Mouse (Mus musculus) small intestine, adult 2 months (tissue): ENCODE measurements around the gene Slc25a38.

Experiments
- CTCF ChIP-seq: fragments of 200-500 bp; IDR thresholded peaks from 2 replicates; pipeline ENCODE4 v1.5.1; 2012; ENCODE audit warnings: low read depth, mild to moderate bottlenecking, control low read depth, inconsistent platforms, low read length, moderate library complexity, mixed read lengths; ENCODE audit not compliant: insufficient replicate concordance, insufficient read length; ENCODE audit errors: extremely low read depth
- POLR2A ChIP-seq: fragments of 200-500 bp; IDR thresholded peaks from 2 replicates; pipeline ENCODE4 v1.6.1; 2012; ENCODE audit warnings: low read depth, mild to moderate bottlenecking, control low read depth, inconsistent platforms, low read length, moderate library complexity

DNA sequence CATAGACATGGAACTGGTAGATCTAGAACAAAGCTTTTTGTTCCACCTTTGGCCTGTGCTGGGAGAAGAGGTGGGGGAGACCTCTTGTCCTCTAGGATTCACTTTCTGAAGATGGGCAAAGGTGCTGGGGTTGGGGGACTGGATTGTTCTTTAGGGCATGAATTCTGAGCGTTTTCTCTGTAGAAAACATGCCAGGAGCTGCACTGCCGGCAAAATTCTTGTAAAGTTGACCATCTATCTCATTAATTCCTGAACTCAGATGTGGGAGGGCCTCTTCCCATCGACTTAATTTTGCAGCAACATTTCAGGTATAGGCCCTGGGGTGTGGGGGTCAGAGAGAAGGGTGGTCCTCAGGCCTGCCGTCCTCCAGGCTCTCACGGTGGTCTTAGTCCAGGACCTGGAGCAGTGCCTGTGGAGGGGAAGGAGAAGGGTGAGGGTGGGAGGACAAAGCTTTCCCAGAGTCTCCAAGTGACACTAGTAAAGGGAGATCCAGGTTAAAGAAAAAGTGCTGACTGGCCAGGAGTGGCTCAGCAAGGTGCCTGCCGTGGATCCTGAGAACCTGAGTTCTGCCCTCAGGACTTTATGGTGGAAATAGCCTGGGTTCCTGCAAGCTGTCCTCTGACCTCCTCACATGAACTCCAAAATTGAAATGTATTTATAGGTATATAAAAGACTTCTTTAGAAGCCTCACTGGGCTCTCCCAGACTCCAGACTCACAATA lies 23.7 kb downstream of the Slc25a38 start:
- TF ChIP-seq CTCF (no peak), POLR2A (no peak)
